Mouse (Mus musculus) cortical plate, adult 2 months (tissue): ENCODE measurements around the gene Nod1. TPM values are rescaled to one million over a fixed set of nuclear protein-coding genes. Genes with fewer than 3 reads are reported as not detected.
A peak's percentile ranks its signal among the peaks of the same experiment; 100 is the strongest.

Source experiments
- H3K27ac ChIP-seq: fragments of 200-500 bp; 2 replicates; pipeline ENCODE4 v1.5.1; 2012; ENCODE audit warnings: low read length, control low read depth, inconsistent platforms; ENCODE audit not compliant: insufficient read depth
- H3K4me1 ChIP-seq: fragments of 200-500 bp; 2 replicates; pipeline ENCODE4 v1.6.1; 2011; ENCODE audit warnings: low read length; ENCODE audit not compliant: control insufficient read depth, insufficient read depth
- H3K4me3 ChIP-seq: fragments of 200-500 bp; 2 replicates; pipeline ENCODE4 v1.5.1; 2011; ENCODE audit warnings: mild to moderate bottlenecking, low read length, control low read depth; ENCODE audit not compliant: insufficient read depth
- CTCF ChIP-seq: fragments of 200-500 bp; IDR thresholded peaks from 2 replicates; pipeline ENCODE4 v1.5.1; 2011; ENCODE audit warnings: mild to moderate bottlenecking, control low read depth, low read length; ENCODE audit not compliant: insufficient read depth; ENCODE audit errors: extremely low read depth
- POLR2A ChIP-seq: fragments of 200-500 bp; IDR thresholded peaks from 2 replicates; pipeline ENCODE4 v1.6.1; 2011; ENCODE audit warnings: mild to moderate bottlenecking, low read length, control low read depth; ENCODE audit not compliant: insufficient read depth; ENCODE audit errors: extremely low read depth
- polyA plus RNA-seq: library from polyadenylated mRNA; depleted of rRNA; stranded (reverse); fragments of >200 nt; gene quantifications from 2 replicates; pipeline ENCODE4 v1.2.3, GENCODE M21; 2012

Nod1 gene
- polyA plus RNA-seq, 1 experiment: 6.0 TPM

DNA sequence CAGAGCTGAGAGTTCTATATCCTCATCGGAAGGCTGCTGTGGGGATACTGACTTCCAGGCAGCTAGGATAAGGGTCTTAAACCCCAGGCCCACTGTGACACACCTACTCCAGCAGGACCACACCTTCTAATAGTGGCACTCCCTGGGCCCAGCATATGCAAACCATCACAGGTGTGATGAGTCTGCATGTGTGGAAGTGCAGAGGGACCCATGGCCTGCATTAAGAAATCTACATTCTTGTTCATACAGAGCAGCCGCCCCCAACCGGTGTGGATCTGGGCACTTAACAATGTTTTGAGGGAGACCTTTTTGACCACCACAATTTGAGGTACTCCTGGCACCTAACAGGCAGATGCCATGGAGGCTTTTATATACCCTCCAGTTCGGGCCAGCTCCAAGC, 40.8 kb downstream of the Nod1 start:
- Histone ChIP-seq H3K4me3 (no peak overlapping the region), H3K4me1 (no peaks in the 10 kb centered on the region), H3K27ac (no peak overlapping the region)
- no peak for TF ChIP-seq CTCF
- TF ChIP-seq POLR2A: no peak

GRCm38 (mm10) chr6:54927946-54928345, 44.5 kb downstream of the Nod1 start:
- no peak overlapping the region for H3K27ac ChIP-seq
- H3K4me1 ChIP-seq: no peaks in the 10 kb centered on the region
- TF ChIP-seq CTCF (no peak), POLR2A (no peak)
- no peak overlapping the region for H3K4me3 ChIP-seq

GRCm38 (mm10) chr6:54926899-54927298, 45.5 kb downstream of the Nod1 start:
- Histone ChIP-seq H3K4me3 (no peak overlapping the region), H3K27ac (no peak overlapping the region), H3K4me1 (no peaks in the 10 kb centered on the region)
- TF ChIP-seq CTCF: no peak
- TF ChIP-seq POLR2A: no peak

DNA sequence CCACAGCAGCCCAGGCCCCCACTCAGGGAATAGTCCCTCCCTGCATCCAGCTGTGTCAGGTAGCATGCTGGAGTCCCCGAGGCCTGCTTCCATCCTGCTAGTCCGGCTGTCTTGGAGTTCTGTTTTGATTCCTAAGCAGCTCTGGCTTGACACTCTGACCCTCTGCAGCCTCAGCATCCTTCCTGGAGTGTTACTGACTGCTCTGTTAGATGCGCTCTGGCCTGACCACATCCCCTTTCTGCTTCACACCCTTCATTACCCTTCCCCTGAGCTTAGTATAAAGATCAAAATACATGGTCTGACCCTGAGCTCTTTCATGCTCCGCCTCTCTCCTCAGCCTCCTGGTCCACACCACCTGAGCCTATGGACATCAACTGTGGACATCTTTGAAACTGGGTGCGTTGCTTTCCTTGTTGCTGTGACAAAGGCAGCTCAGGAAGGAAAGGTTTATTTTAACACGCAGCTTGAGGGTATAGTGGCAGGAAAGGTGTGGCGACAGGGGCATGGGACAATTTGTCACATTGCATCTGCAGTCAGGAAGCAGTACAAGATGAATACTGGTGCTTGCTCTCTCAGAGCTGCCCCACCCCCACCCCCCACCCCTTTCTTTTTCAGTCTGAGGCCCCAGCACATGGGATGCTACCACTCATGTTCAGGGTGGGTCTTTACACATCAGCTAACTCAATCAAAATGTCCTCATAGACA, 46.5 kb downstream of the Nod1 start:
- H3K4me3 ChIP-seq: no peak overlapping the region
- no peak overlapping the region for H3K27ac ChIP-seq
- no peaks in the 10 kb centered on the region for H3K4me1 ChIP-seq
- TF ChIP-seq POLR2A (no peak), CTCF (no peak)

- Histone ChIP-seq H3K4me3 (no peak overlapping the region), H3K4me1 (no peaks in the 10 kb centered on the region), H3K27ac (no peak overlapping the region)
- TF ChIP-seq CTCF: no peak
- TF ChIP-seq POLR2A: no peak
These were observed 47.9 kb downstream of the Nod1 start for GRCm38 (mm10) chr6:54924538-54924937.

- TF ChIP-seq POLR2A (no peak), CTCF (no peak)
- no peak overlapping the region for H3K27ac ChIP-seq
- H3K4me3 ChIP-seq: no peak overlapping the region
- H3K4me1 ChIP-seq: no peaks in the 10 kb centered on the region
These were observed 53.9 kb downstream of the Nod1 start for GRCm38 (mm10) chr6:54918521-54918920.

- no peak overlapping the region for H3K27ac ChIP-seq
- H3K4me3 ChIP-seq: no peak overlapping the region
- no peak for TF ChIP-seq POLR2A
- peak; percentile 70 for TF ChIP-seq CTCF
- no peaks in the 10 kb centered on the region for H3K4me1 ChIP-seq
These were observed 54.9 kb downstream of the Nod1 start for GRCm38 (mm10) chr6:54917523-54917922.

GRCm38 (mm10) chr6:54916941-54917340, 55.5 kb downstream of the Nod1 start:
- TF ChIP-seq CTCF (no peak), POLR2A (no peak)
- H3K4me1 ChIP-seq: no peaks in the 10 kb centered on the region
- no peak overlapping the region for H3K4me3 ChIP-seq
- no peak overlapping the region for H3K27ac ChIP-seq

GRCm38 (mm10) chr6:54916163-54916562, 56.2 kb downstream of the Nod1 start:
- Histone ChIP-seq H3K4me3 (no peak overlapping the region), H3K4me1 (no peaks in the 10 kb centered on the region), H3K27ac (no peak overlapping the region)
- TF ChIP-seq POLR2A: no peak
- TF ChIP-seq CTCF: no peak

DNA sequence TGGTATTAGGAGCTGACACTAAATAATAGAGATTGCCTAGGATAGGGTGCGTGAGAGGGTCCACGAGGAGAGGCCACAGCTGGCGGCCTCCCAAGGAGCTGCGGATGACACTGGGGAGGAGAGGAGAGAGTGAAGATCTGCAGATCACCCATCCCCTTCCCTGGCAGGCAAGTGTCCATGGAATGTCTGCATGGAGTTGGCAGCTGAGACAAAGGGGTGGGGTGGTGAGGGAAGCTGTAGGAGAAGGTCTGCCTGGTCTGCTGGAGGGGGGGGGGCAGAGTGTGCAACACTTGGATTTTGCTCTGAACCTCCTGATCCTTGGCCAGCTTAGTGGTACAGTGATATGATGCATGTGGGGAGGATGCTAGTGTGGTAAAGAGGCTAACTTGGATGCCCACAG, 57.4 kb downstream of the Nod1 start:
- Histone ChIP-seq H3K4me3 (no peak overlapping the region), H3K27ac (no peak overlapping the region), H3K4me1 (no peaks in the 10 kb centered on the region)
- TF ChIP-seq POLR2A (no peak), CTCF (no peak)
